Mouse (Mus musculus): Measurements from ENCODE around the gene Kdm6a.

DNA sequence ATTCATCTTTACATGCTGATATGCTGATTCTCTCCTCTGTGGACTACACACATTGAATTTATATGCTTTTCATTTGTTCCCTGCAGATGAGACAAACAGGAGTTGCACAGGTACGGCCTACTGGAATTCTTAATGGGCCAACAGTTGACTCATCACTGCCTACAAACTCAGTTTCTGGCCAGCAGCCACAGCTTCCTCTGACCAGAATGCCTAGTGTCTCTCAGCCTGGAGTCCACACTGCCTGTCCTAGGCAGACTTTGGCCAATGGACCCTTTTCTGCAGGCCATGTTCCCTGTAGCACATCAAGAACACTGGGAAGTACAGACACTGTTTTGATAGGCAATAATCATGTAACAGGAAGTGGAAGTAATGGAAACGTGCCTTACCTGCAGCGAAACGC lies 88.2 kb downstream of the Kdm6a start:
- TF ChIP-seq CTCF (IDR thresholded peaks at IDR 0.05; ENCODE audit: borderline replicate concordance, control insufficient read depth, extremely low read depth, insufficient read depth, low read length, poor library complexity) (no peak), POLR2A (IDR thresholded peaks at IDR 0.05; ENCODE audit: control insufficient read depth, extremely low read depth, insufficient read depth, low read length, poor library complexity) (no peak)

Data from thymus, adult 2 months (tissue).